Mouse (Mus musculus): ENCODE data around the gene Zc3hc1. TPM values are rescaled to one million over a fixed set of nuclear protein-coding genes. Genes with fewer than 3 reads are reported as not detected.
A peak's percentile ranks its signal among the peaks of the same experiment; 100 is the strongest.

The Zc3hc1 gene
- polyA plus RNA-seq, 1 experiment from 2014 or later = 89.2 TPM

DNA sequence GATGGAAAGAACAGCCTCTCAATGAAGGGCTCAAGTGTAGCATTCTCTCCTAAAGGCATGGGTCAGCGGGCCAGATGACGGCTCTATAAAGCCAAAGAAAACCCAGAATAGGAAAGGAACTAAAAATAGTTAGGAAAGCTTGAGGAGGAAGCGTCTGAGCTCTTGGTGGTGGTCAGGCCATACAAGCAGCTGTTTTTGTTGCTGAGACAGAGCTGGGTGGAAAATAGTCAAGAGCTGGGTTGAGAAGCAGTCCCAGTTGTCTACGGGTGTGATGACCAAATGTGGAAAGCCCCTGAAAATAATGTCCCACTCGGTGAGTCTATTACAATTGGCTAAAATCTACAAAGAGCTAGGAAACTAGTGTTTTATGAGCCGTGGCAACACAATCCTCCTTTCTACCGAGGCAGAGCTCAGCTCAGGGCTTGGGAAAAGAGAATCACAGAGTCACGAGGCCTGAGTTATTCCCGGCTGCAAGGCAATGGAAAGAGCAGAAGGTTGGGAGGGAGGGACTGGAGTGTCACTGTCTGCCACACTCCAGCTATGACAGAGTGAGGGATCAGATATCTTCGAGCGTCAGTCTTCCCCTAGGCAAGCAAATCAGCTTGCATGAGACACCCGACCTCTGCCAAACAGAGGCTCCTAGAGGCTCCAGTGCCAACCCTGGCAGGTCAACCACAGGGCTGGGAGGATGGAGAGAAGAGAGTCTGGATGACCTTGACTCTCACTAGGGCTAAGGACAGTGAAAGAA, 30.9 kb downstream of the Zc3hc1 start:
- Histone ChIP-seq H3K27ac (replicated peaks; ENCODE audit: low read depth, low read length) (no peak overlapping the region), H3K4me1 (ENCODE audit: control insufficient read depth, insufficient read depth, low read length) (no peaks in the 10 kb centered on the region), H3K36me3 (replicated peaks; ENCODE audit: control insufficient read depth, insufficient read depth, low read depth, low read length) (no peaks in the 10 kb centered on the region; the same call in 1 of the 2 replicates), H3K4me2 (ENCODE audit: low read depth, low read length) (no peak overlapping the region), H3K27me3 (ENCODE audit: control insufficient read depth, insufficient read depth, low read length) (no peaks in the 10 kb centered on the region), H3K9ac (replicated peaks; ENCODE audit: low read length) (no peak overlapping the region), H3K9me3 (replicated peaks; ENCODE audit: control insufficient read depth, low read length) (no peaks in the 10 kb centered on the region), H3K4me3 (ENCODE audit: low read depth, low read length) (no peak overlapping the region)
- WGBS = 73% methylated on average over 12 of the region's 12 CpGs
- no peak for ATAC-seq (replicated peaks; ENCODE audit: insufficient number of reproducible peaks, low FRiP score, low TSS enrichment, low read depth)
- no peak for DNase-seq (ENCODE audit: low spot score)

DNA sequence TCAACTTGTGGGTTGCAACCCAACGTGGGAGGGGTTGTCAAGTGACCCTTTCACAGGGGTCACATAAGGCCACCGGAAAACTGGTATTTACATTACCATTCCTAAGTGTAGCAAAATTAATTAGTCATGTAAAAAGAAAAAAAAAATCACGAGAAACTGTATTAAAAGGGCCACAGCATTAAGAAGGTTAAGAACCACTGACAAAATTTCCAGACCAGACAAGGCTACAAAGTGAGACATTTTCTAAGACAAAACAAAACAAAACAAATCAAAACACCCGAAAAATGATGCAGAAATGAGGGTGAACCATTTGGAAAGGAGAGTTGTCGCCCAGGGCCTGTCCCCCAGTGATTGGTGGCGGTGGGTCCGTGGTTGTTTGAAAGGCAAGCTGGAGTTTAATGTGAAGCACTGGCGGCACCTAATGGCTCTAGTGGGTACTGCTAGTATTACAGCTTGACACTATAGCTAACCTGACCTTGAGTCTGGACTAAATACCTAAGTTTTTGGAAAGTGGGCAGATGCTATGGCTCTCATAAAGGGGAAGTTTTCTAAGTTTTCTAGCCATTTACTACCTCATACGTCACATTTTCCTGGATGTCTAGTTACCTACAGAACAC, 33.2 kb downstream of the Zc3hc1 start:
- H3K4me1 ChIP-seq (ENCODE audit: control insufficient read depth, insufficient read depth, low read length) = no peaks in the 10 kb centered on the region
- H3K9ac ChIP-seq (replicated peaks; ENCODE audit: low read length) = no peak overlapping the region
- ATAC-seq (replicated peaks; ENCODE audit: insufficient number of reproducible peaks, low FRiP score, low TSS enrichment, low read depth) (no peak), DNase-seq (ENCODE audit: low spot score) (peak; percentile 89)
- no peak overlapping the region for H3K4me3 ChIP-seq (ENCODE audit: low read depth, low read length)
- H3K36me3 ChIP-seq (replicated peaks; ENCODE audit: control insufficient read depth, insufficient read depth, low read depth, low read length) = no peaks in the 10 kb centered on the region
- no peak overlapping the region for H3K27ac ChIP-seq (replicated peaks; ENCODE audit: low read depth, low read length)
- 17% methylated on average over 9 of the region's 9 CpGs for WGBS
- no peak overlapping the region for H3K4me2 ChIP-seq (ENCODE audit: low read depth, low read length)
- H3K9me3 ChIP-seq (replicated peaks; ENCODE audit: control insufficient read depth, low read length) = no peaks in the 10 kb centered on the region
- no peaks in the 10 kb centered on the region for H3K27me3 ChIP-seq (ENCODE audit: control insufficient read depth, insufficient read depth, low read length)

DNA sequence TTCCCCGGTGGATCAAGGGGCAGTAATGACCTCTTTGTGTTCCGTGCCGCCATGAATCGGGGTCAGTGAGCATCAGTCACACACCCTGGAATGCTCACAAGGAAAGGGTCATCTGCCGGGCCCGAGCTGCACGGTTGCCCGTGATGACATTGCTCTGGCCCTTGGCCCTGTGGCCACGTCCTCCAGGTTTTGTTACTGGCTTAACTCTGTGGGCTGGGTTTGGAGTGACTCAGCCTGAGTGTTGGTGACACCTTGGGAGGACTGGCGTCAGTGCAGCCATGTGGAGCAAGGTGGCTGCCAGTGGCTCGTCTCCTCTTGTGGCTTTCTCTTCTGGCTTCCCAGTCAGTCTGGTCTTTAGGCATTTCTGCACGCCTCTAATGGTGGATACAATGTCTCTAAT, 34.1 kb downstream of the Zc3hc1 start:
- Histone ChIP-seq H3K27ac (replicated peaks; ENCODE audit: low read depth, low read length) (no peak overlapping the region), H3K4me1 (ENCODE audit: control insufficient read depth, insufficient read depth, low read length) (no peaks in the 10 kb centered on the region), H3K27me3 (ENCODE audit: control insufficient read depth, insufficient read depth, low read length) (no peaks in the 10 kb centered on the region), H3K36me3 (replicated peaks; ENCODE audit: control insufficient read depth, insufficient read depth, low read depth, low read length) (no peaks in the 10 kb centered on the region), H3K9me3 (replicated peaks; ENCODE audit: control insufficient read depth, low read length) (no peaks in the 10 kb centered on the region), H3K4me3 (ENCODE audit: low read depth, low read length) (no peak overlapping the region), H3K9ac (replicated peaks; ENCODE audit: low read length) (no peak overlapping the region), H3K4me2 (ENCODE audit: low read depth, low read length) (no peak overlapping the region)
- ATAC-seq (replicated peaks; ENCODE audit: insufficient number of reproducible peaks, low FRiP score, low TSS enrichment, low read depth) (no peak), DNase-seq (ENCODE audit: low spot score) (no peak)
- 83% methylated on average over 12 of the region's 12 CpGs for WGBS

DNA sequence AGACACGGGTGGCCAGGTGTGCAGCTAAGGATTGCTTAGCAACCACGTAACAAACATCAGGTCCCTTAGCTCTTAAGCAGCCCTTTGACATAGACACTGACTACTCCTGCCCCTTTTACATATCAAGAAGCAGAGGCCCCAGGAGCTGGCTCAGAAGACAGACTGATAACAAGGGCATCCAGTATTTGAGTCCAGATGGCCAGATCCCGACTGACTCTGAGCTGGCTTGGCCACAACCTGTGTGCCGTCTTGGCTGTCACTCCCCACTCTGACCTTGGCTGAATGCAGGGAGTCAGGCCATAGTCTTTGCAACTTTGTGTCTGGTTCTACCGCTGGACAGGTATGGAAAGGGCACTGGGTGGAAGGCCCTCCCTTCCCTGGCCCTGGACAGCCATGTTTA, 34.7 kb downstream of the Zc3hc1 start:
- no peak for ATAC-seq (replicated peaks; ENCODE audit: insufficient number of reproducible peaks, low FRiP score, low TSS enrichment, low read depth)
- no peaks in the 10 kb centered on the region for H3K27me3 ChIP-seq (ENCODE audit: control insufficient read depth, insufficient read depth, low read length)
- H3K4me3 ChIP-seq (ENCODE audit: low read depth, low read length) = no peak overlapping the region
- 84% methylated on average over 5 of the region's 5 CpGs for WGBS
- H3K27ac ChIP-seq (replicated peaks; ENCODE audit: low read depth, low read length) = no peak overlapping the region
- no peaks in the 10 kb centered on the region for H3K9me3 ChIP-seq (replicated peaks; ENCODE audit: control insufficient read depth, low read length)
- no peaks in the 10 kb centered on the region for H3K36me3 ChIP-seq (replicated peaks; ENCODE audit: control insufficient read depth, insufficient read depth, low read depth, low read length)
- H3K9ac ChIP-seq (replicated peaks; ENCODE audit: low read length) = no peak overlapping the region
- no peak overlapping the region for H3K4me2 ChIP-seq (ENCODE audit: low read depth, low read length)
- no peak for DNase-seq (ENCODE audit: low spot score)
- no peaks in the 10 kb centered on the region for H3K4me1 ChIP-seq (ENCODE audit: control insufficient read depth, insufficient read depth, low read length)

DNA sequence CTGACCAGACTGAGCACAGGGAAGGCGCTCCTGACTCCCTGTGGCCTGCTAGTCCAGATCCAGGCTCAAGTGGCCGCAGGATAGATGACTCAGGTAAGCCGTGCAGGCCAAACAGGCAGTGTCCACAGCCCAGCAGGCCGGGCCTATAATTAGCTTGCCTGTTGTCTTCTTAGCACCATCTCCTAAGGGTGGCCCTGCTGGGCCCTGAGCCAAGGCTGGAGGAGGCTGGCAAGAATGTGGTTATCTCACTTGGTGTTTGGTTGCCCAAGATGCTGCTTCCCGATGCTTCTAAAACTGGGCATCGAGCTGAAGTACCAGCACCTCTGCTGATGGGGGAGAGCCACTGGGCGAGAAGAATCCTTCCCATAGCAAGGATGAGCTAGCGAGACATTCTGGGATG, 35.1 kb downstream of the Zc3hc1 start:
- 89% methylated on average over 8 of the region's 8 CpGs for WGBS
- DNase-seq (ENCODE audit: low spot score) (no peak), ATAC-seq (replicated peaks; ENCODE audit: insufficient number of reproducible peaks, low FRiP score, low TSS enrichment, low read depth) (no peak)
- Histone ChIP-seq H3K4me2 (ENCODE audit: low read depth, low read length) (no peak overlapping the region), H3K4me1 (ENCODE audit: control insufficient read depth, insufficient read depth, low read length) (no peaks in the 10 kb centered on the region), H3K27me3 (ENCODE audit: control insufficient read depth, insufficient read depth, low read length) (no peaks in the 10 kb centered on the region), H3K27ac (replicated peaks; ENCODE audit: low read depth, low read length) (no peak overlapping the region), H3K4me3 (ENCODE audit: low read depth, low read length) (no peak overlapping the region), H3K9me3 (replicated peaks; ENCODE audit: control insufficient read depth, low read length) (no peaks in the 10 kb centered on the region), H3K36me3 (replicated peaks; ENCODE audit: control insufficient read depth, insufficient read depth, low read depth, low read length) (no peaks in the 10 kb centered on the region), H3K9ac (replicated peaks; ENCODE audit: low read length) (no peak overlapping the region)

DNA sequence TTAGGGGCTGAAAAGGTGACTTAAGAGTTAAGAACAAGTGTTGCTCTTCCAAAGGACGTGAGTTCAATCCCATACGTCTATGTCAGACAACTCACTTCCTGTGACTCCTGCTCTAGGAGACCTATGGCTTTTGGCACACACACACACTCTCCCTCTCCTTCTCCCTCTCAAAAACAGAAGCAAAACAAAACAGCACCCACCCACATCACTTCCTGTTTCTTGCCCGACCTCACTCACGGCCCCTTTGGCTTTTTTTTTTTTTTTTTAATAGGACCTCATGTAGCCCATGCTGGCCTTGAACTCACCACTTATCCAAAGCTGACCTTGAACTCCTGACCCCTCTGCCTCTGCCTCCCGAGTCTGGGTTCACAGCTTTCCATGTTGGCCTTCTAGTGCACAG, 36.1 kb downstream of the Zc3hc1 start:
- no peaks in the 10 kb centered on the region for H3K36me3 ChIP-seq (replicated peaks; ENCODE audit: control insufficient read depth, insufficient read depth, low read depth, low read length)
- H3K27ac ChIP-seq (replicated peaks; ENCODE audit: low read depth, low read length) = no peak overlapping the region
- no peaks in the 10 kb centered on the region for H3K27me3 ChIP-seq (ENCODE audit: control insufficient read depth, insufficient read depth, low read length)
- ATAC-seq (replicated peaks; ENCODE audit: insufficient number of reproducible peaks, low FRiP score, low TSS enrichment, low read depth) = no peak
- H3K4me1 ChIP-seq (ENCODE audit: control insufficient read depth, insufficient read depth, low read length) = no peaks in the 10 kb centered on the region
- H3K4me3 ChIP-seq (ENCODE audit: low read depth, low read length) = no peak overlapping the region
- no peak overlapping the region for H3K4me2 ChIP-seq (ENCODE audit: low read depth, low read length)
- DNase-seq (ENCODE audit: low spot score) = no peak
- no peaks in the 10 kb centered on the region for H3K9me3 ChIP-seq (replicated peaks; ENCODE audit: control insufficient read depth, low read length)
- H3K9ac ChIP-seq (replicated peaks; ENCODE audit: low read length) = no peak overlapping the region
- WGBS = 35% methylated on average over 5 of the region's 5 CpGs

DNA sequence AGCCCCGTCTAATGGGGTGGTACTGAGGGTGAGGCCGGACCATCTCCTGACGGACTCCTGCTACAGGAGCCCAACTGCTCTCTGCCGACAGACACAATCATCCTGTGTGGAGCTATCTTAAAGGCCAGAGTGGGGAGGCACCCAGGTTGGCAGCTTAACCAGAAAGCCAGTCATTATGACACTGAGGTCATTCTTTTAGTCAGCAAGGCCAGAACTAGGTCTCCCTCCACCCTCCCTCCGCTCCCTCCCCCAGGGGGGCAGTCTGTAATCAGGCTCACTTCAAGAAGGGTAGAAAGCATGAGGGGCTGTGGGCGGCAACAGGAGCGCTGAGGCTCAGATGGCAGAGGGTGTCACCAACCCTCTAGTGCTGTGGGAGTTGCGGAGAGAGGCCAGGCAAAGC, 37.2 kb downstream of the Zc3hc1 start:
- Histone ChIP-seq H3K4me2 (ENCODE audit: low read depth, low read length) (no peak overlapping the region), H3K9ac (replicated peaks; ENCODE audit: low read length) (no peak overlapping the region), H3K4me1 (ENCODE audit: control insufficient read depth, insufficient read depth, low read length) (no peaks in the 10 kb centered on the region), H3K36me3 (replicated peaks; ENCODE audit: control insufficient read depth, insufficient read depth, low read depth, low read length) (no peaks in the 10 kb centered on the region), H3K9me3 (replicated peaks; ENCODE audit: control insufficient read depth, low read length) (no peaks in the 10 kb centered on the region), H3K4me3 (ENCODE audit: low read depth, low read length) (no peak overlapping the region), H3K27me3 (ENCODE audit: control insufficient read depth, insufficient read depth, low read length) (no peaks in the 10 kb centered on the region), H3K27ac (replicated peaks; ENCODE audit: low read depth, low read length) (no peak overlapping the region)
- 69% methylated on average over 8 of the region's 8 CpGs for WGBS
- DNase-seq (ENCODE audit: low spot score) = no peak
- ATAC-seq (replicated peaks; ENCODE audit: insufficient number of reproducible peaks, low FRiP score, low TSS enrichment, low read depth) = no peak

DNA sequence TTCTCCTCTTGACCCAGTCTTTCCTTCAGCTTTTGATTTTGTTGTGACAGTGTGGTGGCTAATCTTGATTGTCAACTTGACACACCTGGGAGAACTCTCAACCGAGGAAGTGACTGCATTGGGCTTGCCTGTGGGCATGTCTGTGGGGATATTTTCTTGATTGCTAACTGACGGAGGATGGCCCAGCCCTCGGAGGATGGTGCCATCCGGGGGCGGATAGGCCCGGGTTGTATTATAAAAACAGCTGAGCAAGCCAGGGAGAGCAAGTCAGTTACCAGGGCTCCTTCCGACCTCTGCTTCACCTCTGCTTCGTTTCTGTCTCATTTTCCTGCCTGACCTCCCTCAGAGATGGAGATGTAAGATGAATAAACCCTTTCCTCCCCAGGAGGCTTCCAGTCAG, 38.1 kb downstream of the Zc3hc1 start:
- WGBS = 44% methylated on average over 8 of the region's 8 CpGs

More for the DNA sequence above, 38.1 kb downstream of the Zc3hc1 start:
- Histone ChIP-seq H3K4me1 (ENCODE audit: control insufficient read depth, insufficient read depth, low read length) (no peaks in the 10 kb centered on the region), H3K27me3 (ENCODE audit: control insufficient read depth, insufficient read depth, low read length) (no peaks in the 10 kb centered on the region), H3K4me3 (ENCODE audit: low read depth, low read length) (no peak overlapping the region), H3K9me3 (replicated peaks; ENCODE audit: control insufficient read depth, low read length) (no peaks in the 10 kb centered on the region), H3K9ac (replicated peaks; ENCODE audit: low read length) (no peak overlapping the region), H3K27ac (replicated peaks; ENCODE audit: low read depth, low read length) (no peak overlapping the region), H3K4me2 (ENCODE audit: low read depth, low read length) (no peak overlapping the region), H3K36me3 (replicated peaks; ENCODE audit: control insufficient read depth, insufficient read depth, low read depth, low read length) (no peaks in the 10 kb centered on the region)
- ATAC-seq (replicated peaks; ENCODE audit: insufficient number of reproducible peaks, low FRiP score, low TSS enrichment, low read depth) = no peak
- no peak for DNase-seq (ENCODE audit: low spot score)

Measured in embryonic facial prominence, embryonic 11.5 days (tissue).